14 mouse cellular contexts compared by ENCODE assay signal in the genomic region with DNA sequence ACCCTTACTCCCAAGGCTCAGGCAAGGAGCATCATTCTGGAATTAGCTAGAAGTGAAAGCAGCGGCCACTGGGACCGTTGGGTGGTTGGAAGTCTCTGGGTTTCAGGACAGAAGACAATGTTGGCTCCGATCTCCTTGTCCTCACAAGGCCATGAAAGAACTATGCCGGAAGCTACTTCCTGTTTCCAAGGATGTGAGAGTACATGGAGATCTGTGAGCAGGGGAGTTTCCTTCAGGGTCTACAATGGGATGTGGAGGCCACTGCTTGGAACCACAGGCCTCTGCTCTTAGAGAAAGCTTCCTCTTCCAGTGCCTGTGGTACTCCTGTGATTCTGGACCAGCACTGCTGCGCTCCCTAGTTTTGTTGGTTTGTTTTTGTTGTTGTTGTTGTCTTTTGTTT. TPM values are rescaled to one million over a fixed set of nuclear protein-coding genes. Genes with fewer than 3 reads are reported as not detected.
DNase-seq lines count a peak whose midpoint lies in the region; ATAC-seq lines count a peak whose summit lies in the region.
"Had no signal": no experiment of that assay in that cellular context is flagged by ENCODE, and none has a peak within 500 bp of the region (broad histone marks: within the 10 kb centered on the region; RNA-seq: fewer than 3 reads in every experiment).

No protein-coding gene starts in this region.

- H3K27me3 ChIP-seq in heart, embryonic 11.5 days (ENCODE audit: control insufficient read depth, insufficient read depth, low read length) = no peaks in the 10 kb centered on the region
- H3K27me3 ChIP-seq in neural tube, embryonic 13.5 days = no peaks in the 10 kb centered on the region
- no peaks in the 10 kb centered on the region for H3K27me3 ChIP-seq in neural tube, embryonic 15.5 days (replicated peaks)
- H3K27me3 ChIP-seq: embryonic facial prominence, embryonic 13.5 days; hindbrain, embryonic 13.5 days had no signal

- no peak overlapping the region for H3K9ac ChIP-seq in heart, embryonic 11.5 days (ENCODE audit: low read depth, low read length)
- no peak overlapping the region for H3K9ac ChIP-seq in neural tube, embryonic 13.5 days
- H3K9ac ChIP-seq in neural tube, embryonic 15.5 days (replicated peaks) = no peak overlapping the region
- H3K9ac ChIP-seq: embryonic facial prominence, embryonic 13.5 days; hindbrain, embryonic 13.5 days; liver, embryonic 15.5 days had no signal

- no peaks in the 10 kb centered on the region for H3K9me3 ChIP-seq in heart, embryonic 11.5 days (replicated peaks; ENCODE audit: control insufficient read depth, low read length)
- H3K9me3 ChIP-seq in neural tube, embryonic 13.5 days = no peaks in the 10 kb centered on the region
- no peaks in the 10 kb centered on the region for H3K9me3 ChIP-seq in neural tube, embryonic 15.5 days (replicated peaks)
- H3K9me3 ChIP-seq: embryonic facial prominence, embryonic 13.5 days; hindbrain, embryonic 13.5 days; liver, embryonic 15.5 days had no signal

- H3K27ac ChIP-seq in heart, embryonic 11.5 days (ENCODE audit: low read depth, low read length) = no peak overlapping the region
- peak overlapping the region; percentile 39; the same call in 1 of the 2 replicates for H3K27ac ChIP-seq in neural tube, embryonic 13.5 days (replicated peaks)
- no peak overlapping the region for H3K27ac ChIP-seq in neural tube, embryonic 15.5 days (replicated peaks)
- H3K27ac ChIP-seq: embryonic facial prominence, embryonic 13.5 days; hindbrain, embryonic 13.5 days; liver, embryonic 15.5 days had no signal

- H3K4me3 ChIP-seq in heart, embryonic 11.5 days (ENCODE audit: low read depth, low read length) = no peak overlapping the region
- H3K4me3 ChIP-seq in neural tube, embryonic 13.5 days = no peak overlapping the region
- no peak overlapping the region for H3K4me3 ChIP-seq in neural tube, embryonic 15.5 days (replicated peaks)
- H3K4me3 ChIP-seq: embryonic facial prominence, embryonic 13.5 days; hindbrain, embryonic 13.5 days; liver, embryonic 15.5 days had no signal

- no peaks in the 10 kb centered on the region for H3K4me1 ChIP-seq in heart, embryonic 11.5 days (ENCODE audit: control insufficient read depth, insufficient read depth, low read length)
- peaks cover 4% of the 10 kb centered on the region for H3K4me1 ChIP-seq in neural tube, embryonic 13.5 days (replicated peaks)
- no peaks in the 10 kb centered on the region for H3K4me1 ChIP-seq in neural tube, embryonic 15.5 days
- H3K4me1 ChIP-seq: liver, embryonic 15.5 days had no signal

- WGBS in heart, embryonic 11.5 days (ENCODE audit: insufficient replicate concordance) = 80% methylated on average over 5 of the region's 5 CpGs
- WGBS in neural tube, embryonic 13.5 days = 90% methylated on average over 5 of the region's 5 CpGs
- WGBS in neural tube, embryonic 15.5 days = 91% methylated on average over 5 of the region's 5 CpGs

- no peaks in the 10 kb centered on the region for H3K36me3 ChIP-seq in heart, embryonic 11.5 days (ENCODE audit: control insufficient read depth, insufficient read depth, low read length)
- no peaks in the 10 kb centered on the region for H3K36me3 ChIP-seq in neural tube, embryonic 13.5 days
- H3K36me3 ChIP-seq in neural tube, embryonic 15.5 days = no peaks in the 10 kb centered on the region
- H3K36me3 ChIP-seq: embryonic facial prominence, embryonic 13.5 days; hindbrain, embryonic 13.5 days; liver, embryonic 15.5 days had no signal

- H3K4me2 ChIP-seq in heart, embryonic 11.5 days = no peak overlapping the region
- no peak overlapping the region for H3K4me2 ChIP-seq in neural tube, embryonic 13.5 days
- no peak overlapping the region for H3K4me2 ChIP-seq in neural tube, embryonic 15.5 days
- H3K4me2 ChIP-seq: embryonic facial prominence, embryonic 13.5 days; hindbrain, embryonic 13.5 days; liver, embryonic 15.5 days had no signal

- DNase-seq in heart, adult 18-20 months = peak; percentile 35 to 82
- peak; percentile 14 to 27 for DNase-seq in heart, postnatal 36 days
- DNase-seq in cerebellum, adult 11-12 months = no peak
- DNase-seq in spleen, adult 18-20 months = no peak
- DNase-seq: cerebellum, adult 18-20 months; midbrain, embryonic 14.5 days; retina, postnatal 1 day had no signal

- ATAC-seq in heart, embryonic 11.5 days (replicated peaks; ENCODE audit: insufficient number of reproducible peaks, low FRiP score, low TSS enrichment) = no peak
- no peak for ATAC-seq in neural tube, embryonic 13.5 days (ENCODE audit: low read depth)
- ATAC-seq in neural tube, embryonic 15.5 days (ENCODE audit: low FRiP score) = no peak
- ATAC-seq: intestine, embryonic 16.5 days had no signal

- intact Hi-C loops in heart, postnatal 36 days (cut with DNase I) = no loop called here

RNA-seq across cellular contexts. Expression of a gene that starts 5.9 kb away (rescaled TPM):
- total RNA-seq in heart, adult 18-20 months (2021) = 1 to 10 TPM; 7.2 to 8.3 TPM
- polyA plus RNA-seq in heart, embryonic 11.5 days (2014; fragmentation: Nextera tagmentation; extraction: Ambion mirVana) = 2.8 and 3.3 TPM in 2 replicates
- polyA plus RNA-seq in neural tube, embryonic 13.5 days (2015; fragmentation: Nextera tagmentation; extraction: Ambion mirVana) = 16.5 and 20.8 TPM in 2 replicates
- polyA plus RNA-seq in neural tube, embryonic 15.5 days (2015; fragmentation: Nextera tagmentation; extraction: Ambion mirVana) = 8.9 and 11.4 TPM in 2 replicates
- total RNA-seq in heart, postnatal 36 days (2021) = 1 to 10 TPM; 4.9 to 5.5 TPM

RNA-seq across cellular contexts. Expression of a gene that starts 33.4 kb away (rescaled TPM):
- total RNA-seq in heart, adult 18-20 months (2021) = 10 to 100 TPM; 60.8 to 66.0 TPM
- polyA plus RNA-seq in heart, embryonic 11.5 days (2014; fragmentation: Nextera tagmentation; extraction: Ambion mirVana) = 46.3 and 54.1 TPM in 2 replicates
- 133 and 140 TPM in 2 replicates for polyA plus RNA-seq in neural tube, embryonic 13.5 days (2015; fragmentation: Nextera tagmentation; extraction: Ambion mirVana)
- 169 and 193 TPM in 2 replicates for polyA plus RNA-seq in neural tube, embryonic 15.5 days (2015; fragmentation: Nextera tagmentation; extraction: Ambion mirVana)
- 10 to 100 TPM; 60.6 to 62.4 TPM for total RNA-seq in heart, postnatal 36 days (2021)

Comparison
In these comparisons a context has a peak if more than half of its experiments do, and no peak if none do; other contexts are left out.
1. DNase-seq: peak in heart, adult 18-20 months (2 of 2) and heart, postnatal 36 days (2 of 2); none in cerebellum, adult 11-12 months (single experiment) and spleen, adult 18-20 months (0 of 2).